In genomic region chr11:26013527-26013926, GRCm38 (mm10) we compare ENCODE assay signal across 21 mouse cellular contexts.
DNase-seq lines count a peak whose midpoint lies in the region; TF ChIP-seq lines count a peak whose summit lies in the region.
"Had no signal": no experiment of that assay in that cellular context is flagged by ENCODE, and none has a peak within 500 bp of the region (broad histone marks: within the 10 kb centered on the region; RNA-seq: fewer than 3 reads in every experiment).

No protein-coding gene starts in this region.

- peak overlapping the region; percentile 36; the same call in 1 of the 2 replicates for H3K27ac ChIP-seq in layer of hippocampus, adult 2 months
- H3K27ac ChIP-seq: embryonic facial prominence, embryonic 10.5 days; forebrain, embryonic 15.5 days; heart, adult 2 months; heart, embryonic 15.5 days; hindbrain, embryonic 10.5 days; hindbrain, embryonic 14.5 days had no signal

- no peak overlapping the region for H3K4me3 ChIP-seq in layer of hippocampus, adult 2 months
- H3K4me3 ChIP-seq: embryonic facial prominence, embryonic 10.5 days; forebrain, embryonic 15.5 days; heart, adult 2 months; heart, embryonic 15.5 days; hindbrain, embryonic 10.5 days had no signal

- TF ChIP-seq CTCF in layer of hippocampus, adult 2 months (conservative IDR thresholded peaks at IDR 0.05): no peak

- peak; percentile 66 to 83 for DNase-seq in layer of hippocampus, adult 18-20 months (ENCODE audit: low spot score in 2 of 2)
- no peak for DNase-seq in layer of hippocampus, postnatal 10 days (ENCODE audit: low spot score in 2 of 2)
- DNase-seq in right cerebral cortex, postnatal 10 days (ENCODE audit: low spot score in 2 of 2): peak; percentile 52 to 55
- no peak for DNase-seq in right cerebral cortex, postnatal 14 days
- peak; percentile 67 to 68 for DNase-seq in layer of hippocampus, adult 2 months (ENCODE audit: low spot score in 2 of 2)
- peak; percentile 45 to 51 for DNase-seq in layer of hippocampus, postnatal 36 days
- no peak for DNase-seq in kidney, postnatal 36 days
- no peak for DNase-seq in heart, postnatal 4 days
- DNase-seq: adrenal gland, adult 2 months; adrenal gland, postnatal 25 days; cerebellum, adult 11-12 months; cerebellum, adult 9-11 months; cerebellum, postnatal 36 days; gastrocnemius, postnatal 14 days; heart, adult 2 months; heart, postnatal 14 days had no signal

Comparison
In these comparisons a context has a peak if more than half of its experiments do, and no peak if none do; other contexts are left out.
1. DNase-seq: peak in layer of hippocampus, adult 18-20 months (2 of 2), right cerebral cortex, postnatal 10 days (2 of 2), layer of hippocampus, adult 2 months (2 of 2) and layer of hippocampus, postnatal 36 days (2 of 2); none in layer of hippocampus, postnatal 10 days (0 of 2), right cerebral cortex, postnatal 14 days (single experiment), kidney, postnatal 36 days (0 of 2) and heart, postnatal 4 days (single experiment).